Mouse (Mus musculus) midbrain, embryonic 15.5 days (tissue): ENCODE measurements around the gene Dntt. TPM values are rescaled to one million over a fixed set of nuclear protein-coding genes. Genes with fewer than 3 reads are reported as not detected.

Source experiments
- polyA plus RNA-seq: library from polyadenylated mRNA; unstranded; fragments of >200 nt; fragmentation: Nextera tagmentation; extraction: Ambion mirVana; gene quantifications from 2 replicates; pipeline ENCODE4 v1.2.1, GENCODE M21; 2015

Dntt gene
- polyA plus RNA-seq, 1 experiment from 2014 or later: 0.41 TPM

Other genes with a start within 250 kb of the Dntt start
- 20.8 and 21.2 TPM in 2 replicates for gene Ccnj, start 198.0 kb upstream of the Dntt start, polyA plus RNA-seq
- 4.6 and 5.3 TPM in 2 replicates for gene Zfp518a, start 134.6 kb upstream of the Dntt start, polyA plus RNA-seq
- 0.56 and 0.61 TPM in 2 replicates for gene Blnk, start 34.7 kb upstream of the Dntt start, polyA plus RNA-seq
- not detected in 2 replicates for gene Opalin, start 47.8 kb downstream of the Dntt start, polyA plus RNA-seq
- gene Tll2, start 177.6 kb downstream of the Dntt start, polyA plus RNA-seq: 1.3 and 1.6 TPM in 2 replicates
- gene Tm9sf3, start 234.7 kb downstream of the Dntt start, polyA plus RNA-seq: 85.4 and 87.8 TPM in 2 replicates